Mouse (Mus musculus) heart, postnatal 10 days (tissue): ENCODE data around the gene Nlrp4a. TPM values are rescaled to one million over a fixed set of nuclear protein-coding genes. Genes with fewer than 3 reads are reported as not detected.
"Not testable (repeated sequence)": the region's sequence is repeated elsewhere in the genome, so short reads cannot be mapped to it uniquely, and the experiment has no call there.

ENCODE experiments used
- DNase-seq, 2 experiments: peaks; one replicate each; pipeline ENCODE4 v3.0.0; 2021
- intact Hi-C: fragments of 180-260 bp; cut with DNase I; formaldehyde crosslinking; loops from one replicate; pipeline ENCODE4 v1.15.1; 2025
- total RNA-seq, 2 experiments: library from RNA; stranded (reverse); gene quantifications; 2 replicates each; pipeline ENCODE4 v1.2.3; 2021

Nlrp4a gene
- not detected for total RNA-seq

GRCm38 (mm10) chr7:26434813-26435212 is at the start of gene Nlrp4a:
Nlrp4a (plus strand) TSS chr7:26435113.
- no peak for DNase-seq
- intact Hi-C loops = no loop called here

- intact Hi-C loops, DNase-seq: not testable (repeated sequence)
Observed at GRCm38 (mm10) chr7:26386691-26387090, 48.2 kb upstream of the Nlrp4a start.

GRCm38 (mm10) chr7:26391137-26391536 is 43.8 kb upstream of the Nlrp4a start:
- DNase-seq, intact Hi-C loops: not testable (repeated sequence)

GRCm38 (mm10) chr7:26391811-26392210 is 43.1 kb upstream of the Nlrp4a start:
- DNase-seq, intact Hi-C loops: not testable (repeated sequence)

GRCm38 (mm10) chr7:26403600-26403999 is 31.3 kb upstream of the Nlrp4a start, which contains the start of gene Nlrp9c:
Nlrp9c (minus strand) TSS chr7:26403700.
- DNase-seq, intact Hi-C loops: not testable (repeated sequence)

- intact Hi-C loops = no loop called here
- DNase-seq = no peak
Observed at GRCm38 (mm10) chr7:26476690-26477089, 41.8 kb downstream of the Nlrp4a start.

GRCm38 (mm10) chr7:26489514-26489913 is 54.6 kb downstream of the Nlrp4a start:
- intact Hi-C loops = not testable (repeated sequence)

More at GRCm38 (mm10) chr7:26489514-26489913, 54.6 kb downstream of the Nlrp4a start:
- DNase-seq = not testable (repeated sequence)

Other genes with a start within 250 kb of the Nlrp4a start
- gene Vmn1r184, start 174.8 kb upstream of the Nlrp4a start, total RNA-seq = not detected
- gene Cyp2a4, start 127.9 kb upstream of the Nlrp4a start, total RNA-seq = not detected
- not detected for gene Nlrp9c, start 31.4 kb upstream of the Nlrp4a start, total RNA-seq
- not detected for gene Nlrp9a, start 99.9 kb downstream of the Nlrp4a start, total RNA-seq
- gene Vmn1r185, start 183.4 kb downstream of the Nlrp4a start, total RNA-seq = not detected